ENCODE assay signal across 8 mouse cellular contexts in genomic region chrX:143058829-143059228, GRCm38 (mm10). TPM values are rescaled to one million over a fixed set of nuclear protein-coding genes. Genes with fewer than 3 reads are reported as not detected.
DNase-seq lines count a peak whose midpoint lies in the region; ATAC-seq lines count a peak whose summit lies in the region.

No protein-coding gene starts in this region.

- H3K9ac ChIP-seq in hindbrain, embryonic 14.5 days: no peak overlapping the region

- ATAC-seq in hindbrain, embryonic 14.5 days (ENCODE audit: low FRiP score): peak; percentile 80

- 0 out of 2 replicates have a peak, but pooled peaks cover 4% of the 10 kb centered on the region for H3K27me3 ChIP-seq in hindbrain, embryonic 14.5 days (ENCODE audit: control insufficient read depth, insufficient read depth, low read length)

- no peaks in the 10 kb centered on the region for H3K36me3 ChIP-seq in hindbrain, embryonic 14.5 days (replicated peaks; ENCODE audit: control insufficient read depth, insufficient read depth)

- no peaks in the 10 kb centered on the region for H3K9me3 ChIP-seq in hindbrain, embryonic 14.5 days (ENCODE audit: control insufficient read depth, low read length)

- H3K4me2 ChIP-seq in hindbrain, embryonic 14.5 days (replicated peaks): no peak overlapping the region; the same call in 1 of the 2 replicates

- no peak overlapping the region for H3K4me3 ChIP-seq in hindbrain, embryonic 14.5 days (replicated peaks; ENCODE audit: low read length)

- WGBS in hindbrain, embryonic 14.5 days: 18% methylated on average over 12 of the region's 12 CpGs

- H3K4me1 ChIP-seq in hindbrain, embryonic 14.5 days (replicated peaks; ENCODE audit: control insufficient read depth, insufficient read depth, low read length): no peaks in the 10 kb centered on the region

- H3K27ac ChIP-seq in hindbrain, embryonic 14.5 days: no peak overlapping the region

- DNase-seq in NIH3T3 (ENCODE audit: low read depth): peak; percentile 84
- DNase-seq in cerebellum, postnatal 10 days: peak; percentile 89 to 91
- peak; percentile 49 to 63 for DNase-seq in frontal cortex, postnatal 25 days (ENCODE audit: low spot score in 2 of 2)
- peak; percentile 76 for DNase-seq in hindbrain, embryonic 14.5 days (ENCODE audit: low spot score)
- DNase-seq in layer of hippocampus, postnatal 36 days: peak; percentile 50 to 68
- DNase-seq in lung, postnatal 36 days: peak; percentile 74
- DNase-seq in retina, postnatal 1 day: peak; percentile 74
- DNase-seq in thymus, postnatal 4 days: peak; percentile 86

RNA-seq across cellular contexts. Expression of gene Rtl9, which starts 40.6 kb away (rescaled TPM):
- polyA plus RNA-seq in hindbrain, embryonic 14.5 days (2014; fragmentation: Nextera tagmentation; extraction: Ambion mirVana): 0.67 and 0.77 TPM in 2 replicates
- under 1 TPM; 0.70 to 0.71 TPM for total RNA-seq in layer of hippocampus, postnatal 36 days (2021)
